Mouse (Mus musculus) kidney, postnatal 14 days (tissue): ENCODE results near the gene Akap14.
"Not testable (repeated sequence)": the region's sequence is repeated elsewhere in the genome, so short reads cannot be mapped to it uniquely, and the experiment has no call there.

Experiments used
- DNase-seq: peaks from one replicate; pipeline ENCODE4 v3.0.0; 2022; ENCODE audit warnings: mixed read lengths

Akap14 gene

GRCm38 (mm10) chrX:37168742-37169141 is at the start of gene Akap14:
Akap14 (minus strand) TSS chrX:37168842.
- DNase-seq = no peak

- no peak for DNase-seq
Observed at GRCm38 (mm10) chrX:37210941-37211340, 42.3 kb upstream of the Akap14 start, which contains the start of gene Gm9. Gm9 (minus strand) TSS chrX:37211041.

GRCm38 (mm10) chrX:37198676-37199075 is 30.0 kb upstream of the Akap14 start:
- no peak for DNase-seq

GRCm38 (mm10) chrX:37191744-37192379 is 23.2 kb upstream of the Akap14 start:
- peak; percentile 2 for DNase-seq

GRCm38 (mm10) chrX:37191105-37191743 is 22.6 kb upstream of the Akap14 start, which contains the start of the genes Ndufa1 and Rnf113a1:
Ndufa1 (minus strand) TSS chrX:37191163.
Rnf113a1 (plus strand) TSS chrX:37191245.
- DNase-seq = peak; percentile 88

GRCm38 (mm10) chrX:37190755-37191104 is 22.1 kb upstream of the Akap14 start:
- DNase-seq = no peak

GRCm38 (mm10) chrX:37184401-37184800 is 15.8 kb upstream of the Akap14 start:
- DNase-seq = not testable (repeated sequence)

- peak; percentile 45 for DNase-seq
Observed at GRCm38 (mm10) chrX:37167085-37167484, 1.6 kb downstream of the Akap14 start.

GRCm38 (mm10) chrX:37163115-37163514 is 5.5 kb downstream of the Akap14 start:
- no peak for DNase-seq

GRCm38 (mm10) chrX:37161169-37161568 is 7.5 kb downstream of the Akap14 start:
- DNase-seq = no peak

- DNase-seq = no peak
Observed at GRCm38 (mm10) chrX:37157839-37158238, 10.8 kb downstream of the Akap14 start.

GRCm38 (mm10) chrX:37144954-37145353 is 23.7 kb downstream of the Akap14 start:
- peak; percentile 13 for DNase-seq

- DNase-seq = not testable (repeated sequence)
Observed at GRCm38 (mm10) chrX:37144498-37144897, 24.1 kb downstream of the Akap14 start.

- no peak for DNase-seq
Observed at GRCm38 (mm10) chrX:37141732-37142131, 26.9 kb downstream of the Akap14 start.

- DNase-seq = peak; percentile 79
Observed at GRCm38 (mm10) chrX:37126671-37127358, 41.8 kb downstream of the Akap14 start, which contains the start of gene Nkap. Nkap (plus strand) TSS chrX:37126795.

- DNase-seq = no peak
Observed at GRCm38 (mm10) chrX:37125511-37125910, 43.1 kb downstream of the Akap14 start.

GRCm38 (mm10) chrX:37120212-37120611 is 48.4 kb downstream of the Akap14 start:
- no peak for DNase-seq

- DNase-seq = no peak
Observed at GRCm38 (mm10) chrX:37119585-37119984, 49.1 kb downstream of the Akap14 start.

- DNase-seq = no peak
Observed at GRCm38 (mm10) chrX:37117085-37117484, 51.6 kb downstream of the Akap14 start.

GRCm38 (mm10) chrX:37110881-37111193 is 57.8 kb downstream of the Akap14 start:
- DNase-seq = no peak

GRCm38 (mm10) chrX:37110193-37110880 is 58.3 kb downstream of the Akap14 start, which contains the start of gene Upf3b:
Upf3b (minus strand) TSS chrX:37110322.
- peak; percentile 95 for DNase-seq

- DNase-seq = no peak
Observed at GRCm38 (mm10) chrX:37109526-37110192, 59.0 kb downstream of the Akap14 start.

- no peak for DNase-seq
Observed at GRCm38 (mm10) chrX:37103826-37104225, 64.8 kb downstream of the Akap14 start.
